Mouse (Mus musculus) ES-Bruce4 (cell line): ENCODE data around the gene Zmynd12. TPM values are rescaled to one million over a fixed set of nuclear protein-coding genes. Genes with fewer than 3 reads are reported as not detected.

Experiments
- H3K27ac ChIP-seq: 2 replicates; pipeline ENCODE4 v1.5.1; 2012; ENCODE audit warnings: low read length, inconsistent platforms; ENCODE audit not compliant: insufficient read depth
- H3K27me3 ChIP-seq: 2 replicates; pipeline ENCODE4 v1.6.1; 2012; ENCODE audit warnings: mild to moderate bottlenecking, low read length, inconsistent platforms; ENCODE audit not compliant: control insufficient read depth, poor library complexity, insufficient read depth, severe bottlenecking
- H3K36me3 ChIP-seq: 2 replicates; pipeline ENCODE4 v1.6.1; 2012; ENCODE audit warnings: inconsistent platforms, mild to moderate bottlenecking, low read length, moderate library complexity; ENCODE audit not compliant: control insufficient read depth, poor library complexity, insufficient read depth, severe bottlenecking
- H3K4me1 ChIP-seq: one replicate; pipeline ENCODE4 v1.8.1; 2011; ENCODE audit warnings: low read length; ENCODE audit not compliant: control insufficient read depth, insufficient read depth
- H3K4me3 ChIP-seq: 2 replicates; pipeline ENCODE4 v1.5.1; 2011; ENCODE audit warnings: low read depth, mild to moderate bottlenecking, low read length
- H3K9ac ChIP-seq: 2 replicates; pipeline ENCODE4 v1.6.1; 2012; ENCODE audit warnings: low read depth, mild to moderate bottlenecking, inconsistent platforms; ENCODE audit not compliant: poor library complexity, severe bottlenecking
- H3K9me3 ChIP-seq: replicated peaks from 2 replicates; pipeline ENCODE4 v1.6.1; 2012; ENCODE audit warnings: mild to moderate bottlenecking, low read length, inconsistent platforms; ENCODE audit not compliant: control insufficient read depth, poor library complexity, insufficient read depth, severe bottlenecking
- CTCF ChIP-seq: IDR thresholded peaks from one replicate; pipeline ENCODE4 v1.8.1; 2011; ENCODE audit warnings: low read depth, low read length
- EP300 ChIP-seq: IDR thresholded peaks from 2 replicates; pipeline ENCODE4 v1.6.1; 2011; ENCODE audit warnings: low read depth, low read length; ENCODE audit not compliant: insufficient read depth
- POLR2A ChIP-seq: IDR thresholded peaks from one replicate; pipeline ENCODE4 v1.8.1; 2011; ENCODE audit warnings: low read length; ENCODE audit not compliant: insufficient read depth
- polyA plus RNA-seq: library from polyadenylated mRNA; stranded (reverse); fragments of >200 nt; gene quantifications from 2 replicates; pipeline ENCODE4 v1.2.4, GENCODE M21; 2011; ENCODE audit warnings: low read depth; ENCODE audit not compliant: missing spikeins, insufficient read depth, insufficient read length

The Zmynd12 gene
- polyA plus RNA-seq, 1 experiment: 0.96 TPM

GRCm38 (mm10) chr4:119437936-119438335 lies 15.3 kb downstream of the Zmynd12 start:
- Histone ChIP-seq H3K27me3 (no peaks in the 10 kb centered on the region), H3K4me3 (no peak overlapping the region), H3K36me3 (no peaks in the 10 kb centered on the region), H3K9ac (no peak overlapping the region), H3K27ac (no peak overlapping the region), H3K4me1 (peaks cover 2% of the 10 kb centered on the region), H3K9me3 (peaks cover 7% of the 10 kb centered on the region; the same call in 1 of the 2 replicates)
- TF ChIP-seq EP300: no peak
- TF ChIP-seq CTCF: no peak

DNA sequence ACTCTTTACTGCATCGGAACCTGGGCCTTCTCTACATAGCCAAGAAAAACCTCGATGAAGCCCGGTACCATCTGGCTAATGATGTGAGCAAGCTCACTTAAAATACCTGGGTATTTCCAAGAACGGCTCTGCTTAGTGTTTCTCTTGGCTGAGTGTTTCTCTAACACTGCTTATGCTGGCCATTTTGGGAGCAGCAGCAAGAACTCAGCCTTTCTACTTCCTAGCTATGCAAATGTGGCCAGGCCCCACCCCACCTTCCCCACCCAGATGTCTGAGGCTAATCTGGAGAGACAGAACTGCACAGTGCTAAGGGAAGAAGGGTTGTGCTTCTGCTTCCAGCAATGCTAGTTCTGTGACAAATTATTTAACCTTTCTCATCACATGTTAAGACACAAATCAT lies 19.2 kb downstream of the Zmynd12 start:
- Histone ChIP-seq H3K4me1 (peaks cover 4% of the 10 kb centered on the region), H3K27me3 (no peaks in the 10 kb centered on the region), H3K36me3 (no peaks in the 10 kb centered on the region), H3K9ac (no peak overlapping the region), H3K27ac (0 out of 2 replicates have a peak overlapping the region, but pooled peaks have one; percentile 30), H3K4me3 (no peak overlapping the region), H3K9me3 (no peaks in the 10 kb centered on the region)
- no peak for TF ChIP-seq POLR2A
- TF ChIP-seq CTCF: no peak
- TF ChIP-seq EP300: no peak

DNA sequence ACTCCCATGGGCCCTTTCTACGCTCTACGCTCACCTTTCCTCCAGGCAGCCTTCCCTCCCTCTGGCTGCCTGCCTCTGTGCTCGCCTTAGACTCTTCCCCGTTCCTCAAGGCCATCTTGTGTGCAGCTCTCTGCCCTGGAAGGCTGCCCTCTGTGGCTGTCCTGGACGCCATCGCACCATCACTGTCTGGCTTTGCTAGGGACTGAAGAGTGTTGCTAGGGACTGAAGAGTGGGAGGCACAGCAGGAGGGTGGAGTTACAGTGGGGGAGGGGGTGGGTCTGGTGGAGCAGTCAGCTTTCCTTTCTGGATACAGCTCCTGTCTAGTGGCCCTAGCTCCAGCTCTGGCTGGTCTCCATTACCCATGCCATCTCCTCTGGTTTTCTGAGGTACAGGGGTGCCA lies 19.9 kb downstream of the Zmynd12 start:
- no peaks in the 10 kb centered on the region for H3K27me3 ChIP-seq
- H3K4me1 ChIP-seq: peaks cover 4% of the 10 kb centered on the region
- no peak overlapping the region for H3K9ac ChIP-seq
- no peaks in the 10 kb centered on the region for H3K36me3 ChIP-seq
- H3K4me3 ChIP-seq: peak overlapping the region; percentile 7
- TF ChIP-seq CTCF (no peak), EP300 (no peak), POLR2A (no peak)
- H3K27ac ChIP-seq: no peak overlapping the region
- H3K9me3 ChIP-seq: no peaks in the 10 kb centered on the region

DNA sequence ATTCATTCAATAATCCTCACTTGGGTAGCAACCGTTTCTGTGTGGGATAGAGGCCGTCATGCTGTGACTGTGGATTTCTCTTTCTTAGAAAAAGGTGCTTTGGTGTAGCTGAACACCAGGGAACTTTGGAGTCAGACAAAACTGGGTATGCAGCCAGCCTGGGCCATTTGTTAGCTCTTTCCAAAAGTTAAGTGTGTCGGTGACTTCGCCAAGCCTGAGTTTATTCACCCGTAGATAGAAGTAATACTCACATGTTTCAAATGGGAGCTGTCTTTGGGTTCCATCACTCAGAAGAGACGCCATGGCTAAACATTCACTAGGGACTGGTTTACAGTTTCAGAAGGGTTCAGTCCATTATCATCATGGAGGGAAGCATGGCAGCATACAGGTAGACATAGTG lies 24.6 kb downstream of the Zmynd12 start:
- no peaks in the 10 kb centered on the region for H3K27me3 ChIP-seq
- H3K27ac ChIP-seq: no peak overlapping the region
- peaks cover 2% of the 10 kb centered on the region for H3K4me1 ChIP-seq
- TF ChIP-seq EP300 (no peak), POLR2A (no peak), CTCF (no peak)
- no peak overlapping the region for H3K4me3 ChIP-seq
- H3K36me3 ChIP-seq: no peaks in the 10 kb centered on the region
- no peak overlapping the region for H3K9ac ChIP-seq
- H3K9me3 ChIP-seq: no peaks in the 10 kb centered on the region

- Histone ChIP-seq H3K4me1 (peaks cover 2% of the 10 kb centered on the region), H3K9ac (no peak overlapping the region), H3K27me3 (no peaks in the 10 kb centered on the region), H3K27ac (no peak overlapping the region), H3K9me3 (no peaks in the 10 kb centered on the region), H3K4me3 (no peak overlapping the region), H3K36me3 (no peaks in the 10 kb centered on the region)
- no peak for TF ChIP-seq CTCF
- no peak for TF ChIP-seq POLR2A
- no peak for TF ChIP-seq EP300
Observed at GRCm38 (mm10) chr4:119447786-119448185, 25.2 kb downstream of the Zmynd12 start.

DNA sequence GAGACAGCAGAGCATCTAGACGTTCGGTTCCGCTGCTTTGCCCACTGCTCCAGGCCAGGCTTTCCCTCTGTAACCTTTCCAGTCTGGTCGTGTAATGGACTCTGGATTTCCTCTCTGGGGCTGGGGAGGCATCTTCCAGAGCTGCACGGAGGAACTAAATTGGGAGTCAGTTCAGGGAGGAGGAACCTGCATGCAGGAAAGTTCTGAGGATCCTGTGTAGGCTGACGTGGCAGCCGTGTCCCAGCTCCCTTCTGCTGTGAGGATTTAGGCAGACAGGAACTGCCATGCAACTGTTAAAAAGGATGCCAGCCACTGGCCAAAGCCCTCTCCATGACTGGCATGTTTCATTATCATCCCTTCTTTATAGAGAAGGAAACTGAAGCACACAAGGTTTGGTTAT lies 27.8 kb downstream of the Zmynd12 start:
- Histone ChIP-seq H3K27me3 (no peaks in the 10 kb centered on the region), H3K27ac (no peak overlapping the region), H3K9ac (no peak overlapping the region), H3K4me3 (no peak overlapping the region), H3K9me3 (no peaks in the 10 kb centered on the region), H3K4me1 (peaks cover 1% of the 10 kb centered on the region), H3K36me3 (no peaks in the 10 kb centered on the region)
- TF ChIP-seq POLR2A (no peak), EP300 (no peak), CTCF (no peak)
